Mouse (Mus musculus): Measurements from ENCODE around the gene Kmt2b.

DNA sequence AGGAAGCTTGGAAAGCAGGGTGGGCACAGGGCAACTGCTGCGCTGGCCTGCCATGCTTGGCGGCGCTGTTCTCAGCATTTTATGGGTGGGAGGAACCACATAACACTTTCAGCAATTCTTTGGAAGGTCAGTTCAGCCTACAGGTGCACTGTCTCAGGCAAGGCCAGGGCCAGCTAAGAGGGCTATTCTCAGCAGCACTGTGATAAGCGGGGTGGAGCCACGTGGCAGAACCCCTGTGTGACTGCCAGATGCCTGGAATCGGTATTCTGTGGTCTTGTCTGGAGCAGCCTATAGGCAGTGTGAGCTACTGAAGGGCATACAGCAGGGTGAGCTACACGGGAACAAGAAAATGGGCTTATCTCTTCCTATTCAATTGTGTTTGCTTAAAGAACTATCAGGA, 21.5 kb upstream of the Kmt2b start:
- TF ChIP-seq MAX (IDR thresholded peaks at IDR 0.05; ENCODE audit: low read depth) = no peak
- no peak for TF ChIP-seq POLR2A (IDR thresholded peaks at IDR 0.05; ENCODE audit: insufficient read length, low read depth)
